Mouse (Mus musculus) brain, embryonic 14.5 days (tissue): ENCODE measurements at regions not wholly inside any gene's neighbourhood (a gene's known extent, or its start where the extent isn't known, plus 50 kb on each side); places are given as distances from the start of the nearest gene placed in this dataset.

Experiments
- CTCF ChIP-seq: fragments of 200-500 bp; IDR thresholded peaks from 2 replicates; pipeline ENCODE4 v1.5.1; 2012; ENCODE audit warnings: inconsistent platforms, mild to moderate bottlenecking, moderate library complexity, borderline replicate concordance; ENCODE audit not compliant: insufficient read depth, insufficient read length; ENCODE audit errors: extremely low read depth
- POLR2A ChIP-seq: fragments of 200-500 bp; IDR thresholded peaks from 2 replicates; pipeline ENCODE4 v1.6.1; 2012; ENCODE audit warnings: mild to moderate bottlenecking, inconsistent platforms, borderline replicate concordance; ENCODE audit not compliant: poor library complexity, insufficient read depth, insufficient read length, severe bottlenecking; ENCODE audit errors: extremely low read depth

DNA sequence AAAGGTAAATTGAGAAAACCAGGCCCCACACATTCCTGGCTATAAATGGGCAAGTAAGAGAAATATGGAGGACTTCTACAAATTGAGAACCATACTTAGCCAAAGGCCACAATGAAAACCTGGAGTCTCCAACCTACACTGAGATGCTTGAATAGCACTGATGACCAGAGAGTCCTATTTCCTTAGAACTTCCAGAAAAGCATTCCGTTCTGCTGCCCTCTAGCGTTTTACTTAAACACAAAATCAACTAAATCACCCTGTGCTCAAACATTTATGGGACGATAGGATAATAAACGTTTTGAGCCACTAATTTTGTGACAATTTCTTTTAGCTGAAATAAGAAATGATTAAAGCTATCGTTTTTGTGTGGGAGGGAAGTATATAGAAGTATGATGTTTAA, 192.9 kb downstream of the Pcdh20 start:
- no peak; the same call in 1 of the 2 replicates for TF ChIP-seq CTCF
- TF ChIP-seq POLR2A: no peak
